Mouse (Mus musculus): ENCODE data around the gene Phldb2.

Phldb2 gene

GRCm38 (mm10) chr16:45789311-45789710, 164.1 kb downstream of the Phldb2 start:
- no peak for DNase-seq (ENCODE audit: low spot score)

DNA sequence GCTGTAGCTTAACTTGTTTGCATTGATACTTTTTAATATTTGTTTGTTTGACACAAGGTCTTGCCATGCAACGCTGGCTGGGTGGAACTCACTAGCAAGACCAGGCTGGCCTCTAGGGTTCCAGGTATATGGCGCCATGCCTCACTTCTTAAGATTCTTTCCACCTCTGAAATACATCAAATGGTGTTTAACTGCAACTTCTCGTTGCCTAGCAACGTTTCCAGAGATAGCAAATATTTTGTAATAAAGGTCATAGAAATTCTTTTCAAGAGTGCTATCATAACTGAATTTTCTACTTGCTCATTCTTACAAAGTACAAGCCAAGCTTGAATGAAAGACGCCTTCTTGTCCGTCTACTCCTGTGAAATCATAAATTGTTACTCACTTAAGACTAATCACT, 165.7 kb downstream of the Phldb2 start:
- no peak for DNase-seq (ENCODE audit: low spot score)

DNA sequence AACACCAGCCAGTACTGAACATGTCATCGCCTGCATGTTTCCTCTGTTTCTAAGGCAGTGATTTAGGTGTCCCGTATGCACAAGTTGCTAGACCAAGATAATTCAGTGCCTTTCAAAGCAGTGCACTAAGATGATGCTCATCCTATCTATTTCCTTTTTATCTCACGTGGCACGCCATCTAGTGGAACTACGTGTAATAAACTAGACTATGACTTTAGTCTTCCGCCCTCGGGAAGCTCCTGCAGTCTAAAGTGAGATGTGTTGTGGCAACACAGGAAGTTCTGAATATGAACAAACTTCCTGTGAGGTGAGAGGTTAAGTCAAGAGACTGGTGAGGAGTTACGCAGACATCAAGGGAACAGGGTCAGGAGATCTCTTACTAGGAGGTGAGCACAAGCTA, 166.8 kb downstream of the Phldb2 start:
- DNase-seq (ENCODE audit: low spot score): no peak

DNA sequence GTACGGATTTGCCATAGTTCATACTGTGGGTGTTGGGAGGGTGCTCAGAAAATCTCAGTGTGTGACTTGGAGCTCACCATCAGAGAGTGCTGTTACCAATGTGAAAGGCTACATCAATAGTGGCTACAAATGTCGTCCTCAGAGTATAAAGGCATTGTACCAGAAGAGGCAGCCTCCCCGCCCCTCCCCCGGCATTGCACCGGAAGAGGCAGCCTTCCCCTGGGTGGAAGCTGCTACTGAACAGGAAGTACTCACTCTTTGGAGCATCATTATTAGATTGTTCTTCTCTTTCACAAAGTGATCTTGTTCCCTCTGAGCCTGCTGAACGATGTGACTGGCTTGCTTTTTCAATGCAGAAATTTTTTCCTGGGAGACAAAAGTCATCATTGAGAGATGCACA, 173.4 kb downstream of the Phldb2 start:
- no peak for DNase-seq (ENCODE audit: low spot score)

- DNase-seq (ENCODE audit: low spot score): no peak
Observed at GRCm38 (mm10) chr16:45774813-45775212, 178.6 kb downstream of the Phldb2 start.

- DNase-seq (ENCODE audit: low spot score): no peak
Observed at GRCm38 (mm10) chr16:45770914-45771313, 182.5 kb downstream of the Phldb2 start.

GRCm38 (mm10) chr16:45767853-45768640, 185.4 kb downstream of the Phldb2 start:
- no peak for DNase-seq (ENCODE audit: low spot score)

- DNase-seq (ENCODE audit: low spot score): no peak
Observed at GRCm38 (mm10) chr16:45767434-45767833, 186.0 kb downstream of the Phldb2 start.

DNA sequence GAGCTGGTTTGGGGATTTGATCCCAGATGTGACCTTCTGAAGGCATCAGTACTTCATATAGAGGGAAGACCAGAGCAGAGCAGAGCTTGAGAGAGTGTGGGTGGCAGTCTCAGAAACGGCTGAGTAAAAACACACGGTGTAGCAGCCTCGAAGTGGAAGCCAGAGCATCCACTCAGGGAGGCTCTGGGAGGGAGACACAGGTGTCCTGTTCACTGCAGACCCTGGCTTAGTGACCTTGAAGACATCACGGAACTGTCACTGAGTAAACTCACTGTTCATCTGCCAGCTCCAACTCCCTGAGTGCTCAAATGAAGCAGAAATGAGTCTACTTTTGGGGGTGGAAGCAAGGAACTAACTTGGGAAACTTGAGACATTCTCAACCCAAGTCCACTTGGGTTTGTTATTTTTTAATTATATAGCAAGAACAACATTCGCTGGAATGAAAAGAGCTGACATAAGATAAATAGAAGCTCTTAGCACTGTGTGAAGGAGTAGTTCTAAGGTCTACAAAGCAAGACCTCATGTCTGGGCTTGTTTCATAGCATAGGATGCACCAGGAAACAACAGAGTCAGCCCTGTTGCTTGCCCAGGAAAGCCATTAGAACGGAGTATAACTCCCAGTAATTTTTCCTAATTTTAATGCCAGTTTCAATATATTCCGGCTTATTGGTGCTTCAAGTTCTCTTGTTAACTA, 187.4 kb downstream of the Phldb2 start:
- DNase-seq (ENCODE audit: low spot score): no peak

GRCm38 (mm10) chr16:45765102-45765501, 188.3 kb downstream of the Phldb2 start:
- no peak for DNase-seq (ENCODE audit: low spot score)

DNA sequence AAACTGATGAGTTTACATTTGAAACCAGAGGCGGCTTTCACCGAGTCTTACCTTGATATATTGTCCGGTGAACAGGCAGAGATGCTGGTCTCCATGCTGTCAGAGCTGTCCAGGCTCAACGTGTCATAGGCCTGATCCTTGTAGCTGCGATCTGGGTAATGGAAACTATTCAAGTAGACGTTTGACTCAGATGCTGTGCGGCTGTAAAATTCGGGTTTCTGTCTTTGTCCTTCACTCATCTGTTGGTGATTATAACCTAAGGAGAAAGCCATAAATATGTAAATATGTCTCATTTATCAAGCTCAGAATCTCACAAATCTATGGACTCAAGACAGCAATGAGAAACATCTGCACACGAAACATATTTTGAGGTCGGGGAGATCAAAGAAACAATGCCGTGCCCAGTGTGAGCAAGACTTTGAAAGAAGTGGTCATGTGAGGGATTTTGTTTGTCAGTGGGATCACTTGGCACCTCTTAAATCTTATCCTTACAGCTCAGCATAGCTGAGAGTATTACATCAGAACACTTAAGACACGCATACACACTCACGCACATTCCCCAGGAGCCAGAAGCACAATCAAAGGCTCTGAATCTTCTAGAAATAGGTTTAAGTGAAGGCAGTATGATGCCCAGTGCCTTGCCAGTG, 190.4 kb downstream of the Phldb2 start:
- DNase-seq (ENCODE audit: low spot score): no peak

- no peak for DNase-seq (ENCODE audit: low spot score)
Observed at GRCm38 (mm10) chr16:45761425-45761824, 192.0 kb downstream of the Phldb2 start.

- DNase-seq (ENCODE audit: low spot score): no peak
Observed at GRCm38 (mm10) chr16:45758726-45759269, 194.6 kb downstream of the Phldb2 start.

- no peak for DNase-seq (ENCODE audit: low spot score)
Observed at GRCm38 (mm10) chr16:45757421-45758078, 195.8 kb downstream of the Phldb2 start.

DNA sequence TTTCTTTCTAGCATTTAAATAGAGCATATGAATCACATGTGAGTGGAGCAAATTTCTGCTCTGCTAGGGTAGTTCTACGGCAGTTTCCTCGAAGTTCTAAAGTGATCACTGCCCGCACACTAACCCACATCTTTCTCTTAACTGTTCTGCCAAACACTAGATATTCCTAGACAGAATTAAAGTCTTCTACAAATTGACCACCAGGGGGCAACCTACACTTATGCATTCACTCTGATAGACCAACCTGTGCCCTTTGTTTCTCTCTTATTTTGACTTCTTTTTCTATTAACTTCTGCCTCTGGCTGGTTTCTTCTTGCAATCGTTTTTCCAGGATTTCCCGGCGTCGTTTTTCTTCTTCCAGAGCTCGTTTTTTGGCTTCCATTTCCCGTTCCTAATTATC, 196.5 kb downstream of the Phldb2 start:
- DNase-seq (ENCODE audit: low spot score): no peak

GRCm38 (mm10) chr16:45743591-45744144, 209.7 kb downstream of the Phldb2 start:
- no peak for DNase-seq (ENCODE audit: low spot score)

GRCm38 (mm10) chr16:45742615-45743476, 210.6 kb downstream of the Phldb2 start, which contains the start of gene Abhd10:
Gene Abhd10 (minus strand): TSS chr16:45742955.
- DNase-seq (ENCODE audit: low spot score): peak; percentile 74

DNA sequence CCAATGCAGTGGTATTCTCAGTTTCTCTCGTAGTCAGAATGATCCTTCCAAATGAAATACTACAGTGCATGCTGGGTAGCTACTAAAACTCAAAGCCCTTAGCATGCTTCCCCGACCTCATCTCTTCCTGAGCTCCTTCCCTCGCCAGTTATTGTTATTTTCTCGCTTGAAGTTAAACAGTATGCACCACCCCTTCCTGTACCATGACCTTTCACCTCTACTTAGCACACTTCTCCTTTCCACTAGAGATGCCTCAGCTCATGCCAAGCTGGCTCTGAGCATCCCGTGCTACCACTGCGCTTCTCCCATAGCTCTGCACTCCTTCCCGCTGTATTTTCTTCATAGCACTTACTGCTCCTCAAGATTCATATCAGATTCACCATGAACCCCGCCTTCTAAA, 215.5 kb downstream of the Phldb2 start:
- no peak for DNase-seq (ENCODE audit: low spot score)

DNA sequence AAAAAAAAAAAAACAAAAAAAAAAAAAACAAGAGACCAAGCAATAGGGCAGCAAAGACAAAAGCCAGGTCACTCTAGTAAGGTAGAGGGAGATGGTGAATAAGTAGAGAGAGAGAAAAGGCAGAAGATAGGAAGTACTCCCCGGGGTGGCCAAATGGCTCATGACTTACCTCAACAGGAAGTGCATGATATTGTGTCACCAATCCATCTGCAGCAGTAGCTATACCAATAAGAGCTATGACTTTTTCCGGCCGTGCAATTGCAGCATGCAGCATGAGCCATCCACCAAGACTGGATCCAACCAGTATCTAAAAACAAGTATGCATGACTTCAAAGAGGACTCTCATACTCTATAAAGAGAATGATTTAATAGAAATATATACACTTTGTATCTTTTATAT, 216.7 kb downstream of the Phldb2 start:
- DNase-seq (ENCODE audit: low spot score): no peak

DNA sequence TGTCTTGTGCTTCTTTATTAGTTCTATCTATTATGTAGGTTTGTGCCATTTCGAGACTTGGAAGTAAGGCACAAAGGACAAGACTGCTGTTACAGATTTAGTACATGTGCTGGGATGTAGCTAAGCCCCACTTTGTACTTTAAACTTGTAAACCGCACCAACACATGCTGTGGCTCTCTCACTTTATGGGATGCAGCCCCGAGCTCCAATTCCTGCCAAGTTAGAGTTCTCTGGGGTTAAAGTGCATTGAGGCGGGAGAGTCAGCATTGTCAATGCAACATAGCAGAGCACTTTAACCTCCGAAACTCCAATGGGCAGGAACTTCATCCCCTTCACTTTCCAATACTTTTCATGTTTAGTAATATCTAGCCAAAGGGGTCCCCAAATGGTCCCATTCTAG, 224.2 kb downstream of the Phldb2 start:
- no peak for DNase-seq (ENCODE audit: low spot score)

GRCm38 (mm10) chr16:45724742-45725102, 228.7 kb downstream of the Phldb2 start:
- DNase-seq (ENCODE audit: low spot score): no peak
